Mouse (Mus musculus): ENCODE results near the gene 9030025P20Rik. TPM values are rescaled to one million over a fixed set of nuclear protein-coding genes. Genes with fewer than 3 reads are reported as not detected.

The 9030025P20Rik gene
- polyA plus RNA-seq (2012; rRNA removed; ENCODE audit: low replicate concordance) = 2.7 and 3.2 TPM in 2 replicates

GRCm38 (mm10) chr17:14978362-14979038 is at the start of gene 9030025P20Rik, which contains the start of gene Gm3417:
9030025P20Rik (plus strand) TSS chr17:14978468.
Gm3417 (minus strand) TSS chr17:14978790.

GRCm38 (mm10) chr17:14943009-14943728 is 35.1 kb upstream of the 9030025P20Rik start, which contains the start of the genes Wdr27 and 1600012H06Rik:
Wdr27 (minus strand) TSS chr17:14943158.
1600012H06Rik (plus strand) TSS chr17:14943184.

GRCm38 (mm10) chr17:14960951-14961556 is 17.2 kb upstream of the 9030025P20Rik start, which contains the start of gene Phf10:
Phf10 (minus strand) TSS chr17:14961273.

GRCm38 (mm10) chr17:15009706-15010413 is 31.6 kb downstream of the 9030025P20Rik start, which contains the start of gene Gm3435:
Gm3435 (plus strand) TSS chr17:15010176.

Other genes starting within 250 kb of the 9030025P20Rik start
- gene Wdr27, start 35.3 kb upstream of the 9030025P20Rik start, polyA plus RNA-seq (2012; rRNA removed; ENCODE audit: low replicate concordance) = 1.9 and 3.6 TPM in 2 replicates
- 6.9 and 9.9 TPM in 2 replicates for gene 1600012H06Rik, start 35.3 kb upstream of the 9030025P20Rik start, polyA plus RNA-seq (2012; rRNA removed; ENCODE audit: low replicate concordance)
- 3.3 and 3.8 TPM in 2 replicates for gene Phf10, start 17.2 kb upstream of the 9030025P20Rik start, polyA plus RNA-seq (2012; rRNA removed; ENCODE audit: low replicate concordance)
- gene Gm3417, start 322 bp downstream of the 9030025P20Rik start, polyA plus RNA-seq (2012; rRNA removed; ENCODE audit: low replicate concordance) = 0.28 TPM in 1 of 2 replicates, not detected in the other
- 0.13 TPM in 1 of 2 replicates, not detected in the other for gene Gm3435, start 31.7 kb downstream of the 9030025P20Rik start, polyA plus RNA-seq (2012; rRNA removed; ENCODE audit: low replicate concordance)
- gene Ermard, start 62.7 kb downstream of the 9030025P20Rik start, polyA plus RNA-seq (2012; rRNA removed; ENCODE audit: low replicate concordance) = 10.6 and 19.9 TPM in 2 replicates
- not detected in 2 replicates for gene Tcte3, start 63.0 kb downstream of the 9030025P20Rik start, polyA plus RNA-seq (2012; rRNA removed; ENCODE audit: low replicate concordance)
- 0.12 and 0.28 TPM in 2 replicates for gene Gm3448, start 63.1 kb downstream of the 9030025P20Rik start, polyA plus RNA-seq (2012; rRNA removed; ENCODE audit: low replicate concordance)